Mouse (Mus musculus) intestine, embryonic 15.5 days (tissue): ENCODE results near the gene Meiob. TPM values are rescaled to one million over a fixed set of nuclear protein-coding genes. Genes with fewer than 3 reads are reported as not detected.
A peak's percentile ranks its signal among the peaks of the same experiment; 100 is the strongest.

Experiments
- ATAC-seq: fragments of 200-750 bp; cut with Nextera tagmentation; 2 replicates; pipeline ENCODE4 v1.8.0; 2017; ENCODE audit warnings: moderate TSS enrichment, moderate library complexity
- H3K27ac ChIP-seq: fragments of 300-500 bp; sonication (generic); 2 replicates; pipeline ENCODE4 v1.5.1; 2015; ENCODE audit warnings: mild to moderate bottlenecking, inconsistent platforms
- H3K27me3 ChIP-seq: fragments of 300-500 bp; sonication (generic); replicated peaks from 2 replicates; pipeline ENCODE4 v1.6.1; 2015; ENCODE audit warnings: inconsistent platforms
- H3K36me3 ChIP-seq: fragments of 300-500 bp; sonication (generic); 2 replicates; pipeline ENCODE4 v1.6.1; 2015; ENCODE audit warnings: inconsistent platforms
- H3K4me1 ChIP-seq: fragments of 300-500 bp; sonication (generic); replicated peaks from 2 replicates; pipeline ENCODE4 v1.6.1; 2015; ENCODE audit warnings: inconsistent platforms
- H3K4me2 ChIP-seq: fragments of 300-500 bp; sonication (generic); replicated peaks from 2 replicates; pipeline ENCODE4 v1.6.1; 2015; ENCODE audit warnings: mild to moderate bottlenecking, inconsistent platforms
- H3K4me3 ChIP-seq: fragments of 300-500 bp; sonication (generic); replicated peaks from 2 replicates; pipeline ENCODE4 v1.5.1; 2015; ENCODE audit warnings: inconsistent platforms
- H3K9ac ChIP-seq: fragments of 300-500 bp; sonication (generic); 2 replicates; pipeline ENCODE4 v1.6.1; 2015; ENCODE audit warnings: inconsistent platforms
- H3K9me3 ChIP-seq: fragments of 300-500 bp; sonication (generic); 2 replicates; pipeline ENCODE4 v1.6.1; 2016; ENCODE audit warnings: inconsistent platforms
- WGBS: fragments of 180-500 bp; shearing (Covaris S2); methylation state at CpG from one replicate; pipeline ENCODE4 v1.1.7; 2015; 5-methylcytosine and 5-hydroxymethylcytosine counted together
- polyA plus RNA-seq: library from polyadenylated mRNA; unstranded; fragments of >200 nt; fragmentation: Nextera tagmentation; extraction: Ambion mirVana; gene quantifications from 2 replicates; pipeline ENCODE4 v1.2.1, GENCODE M21; 2015

Gene Meiob
- polyA plus RNA-seq, 1 experiment from 2014 or later = not detected

DNA sequence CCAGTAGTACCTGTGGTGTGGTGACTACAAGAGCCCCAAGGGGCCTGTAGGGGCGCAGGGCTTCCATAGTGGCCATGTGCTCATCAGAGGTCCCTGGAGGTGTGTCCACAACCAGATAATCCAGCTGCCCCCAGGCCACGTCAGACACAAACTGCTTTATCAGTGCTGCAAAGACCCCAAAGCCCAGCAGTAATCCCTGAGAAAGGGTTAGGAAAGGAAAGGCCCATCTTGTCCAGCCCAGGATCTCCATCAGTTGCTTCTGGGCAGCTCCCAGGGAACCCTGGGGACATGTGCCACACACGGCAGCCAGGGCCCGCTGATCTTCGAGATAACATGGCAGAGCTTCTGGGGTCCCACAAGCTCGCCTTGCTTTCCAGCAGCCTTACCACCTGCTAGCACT is 80.3 kb downstream of the Meiob start:
- H3K27ac ChIP-seq = no peak overlapping the region
- no peak for ATAC-seq
- H3K4me1 ChIP-seq = peaks cover 22% of the 10 kb centered on the region
- H3K4me2 ChIP-seq = no peak overlapping the region
- no peak overlapping the region for H3K9ac ChIP-seq
- H3K27me3 ChIP-seq = no peaks in the 10 kb centered on the region
- H3K36me3 ChIP-seq = peaks cover 5% of the 10 kb centered on the region; the same call in 1 of the 2 replicates
- WGBS = 86% methylated on average over 6 of the region's 6 CpGs
- H3K4me3 ChIP-seq = no peak overlapping the region
- no peaks in the 10 kb centered on the region for H3K9me3 ChIP-seq

DNA sequence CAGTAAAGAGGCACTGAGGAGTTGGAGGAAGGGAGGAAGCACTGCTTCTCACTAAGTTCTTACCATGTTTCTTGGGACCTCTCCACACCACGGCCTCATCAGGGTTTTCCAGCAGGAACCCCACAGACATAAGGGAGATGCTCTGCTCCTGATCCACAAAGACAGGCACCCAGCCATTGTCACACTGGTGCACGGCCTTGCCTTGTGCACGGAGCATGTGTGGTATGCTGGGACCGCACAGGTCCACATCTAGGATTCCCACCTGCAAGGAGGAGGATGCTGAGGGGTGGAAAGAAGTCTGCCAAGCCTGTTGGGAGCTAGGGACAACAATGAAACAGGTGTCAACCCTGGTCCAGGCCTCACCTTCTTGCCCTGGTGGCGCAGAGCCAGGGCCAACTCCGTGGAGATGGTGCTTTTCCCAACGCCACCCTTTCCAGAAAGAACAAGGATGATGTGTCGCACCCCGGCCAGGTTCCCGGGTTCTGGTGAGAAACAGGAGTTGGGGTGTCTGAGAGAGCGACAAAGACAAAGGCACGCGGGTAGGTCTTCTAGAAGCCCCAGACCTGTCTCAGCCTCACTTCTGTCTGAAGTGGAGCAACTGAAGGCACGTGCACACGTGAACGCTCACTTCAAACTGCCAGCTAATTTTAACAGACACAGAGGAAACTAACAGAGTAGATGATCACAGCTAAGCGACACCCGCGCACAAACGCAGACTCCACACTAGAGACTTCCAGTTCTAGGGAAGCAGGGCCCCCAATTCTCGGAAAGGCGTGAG is 81.5 kb downstream of the Meiob start:
- Histone ChIP-seq H3K9ac (peak overlapping the region; percentile 66), H3K4me3 (peak overlapping the region; percentile 81), H3K4me1 (peaks cover 22% of the 10 kb centered on the region), H3K27me3 (no peaks in the 10 kb centered on the region), H3K36me3 (peaks cover 9% of the 10 kb centered on the region; the same call in 1 of the 2 replicates), H3K9me3 (no peaks in the 10 kb centered on the region), H3K27ac (no peak overlapping the region), H3K4me2 (peak overlapping the region; percentile 87)
- no peak for ATAC-seq
- WGBS = 25% methylated on average over 22 of the region's 22 CpGs

DNA sequence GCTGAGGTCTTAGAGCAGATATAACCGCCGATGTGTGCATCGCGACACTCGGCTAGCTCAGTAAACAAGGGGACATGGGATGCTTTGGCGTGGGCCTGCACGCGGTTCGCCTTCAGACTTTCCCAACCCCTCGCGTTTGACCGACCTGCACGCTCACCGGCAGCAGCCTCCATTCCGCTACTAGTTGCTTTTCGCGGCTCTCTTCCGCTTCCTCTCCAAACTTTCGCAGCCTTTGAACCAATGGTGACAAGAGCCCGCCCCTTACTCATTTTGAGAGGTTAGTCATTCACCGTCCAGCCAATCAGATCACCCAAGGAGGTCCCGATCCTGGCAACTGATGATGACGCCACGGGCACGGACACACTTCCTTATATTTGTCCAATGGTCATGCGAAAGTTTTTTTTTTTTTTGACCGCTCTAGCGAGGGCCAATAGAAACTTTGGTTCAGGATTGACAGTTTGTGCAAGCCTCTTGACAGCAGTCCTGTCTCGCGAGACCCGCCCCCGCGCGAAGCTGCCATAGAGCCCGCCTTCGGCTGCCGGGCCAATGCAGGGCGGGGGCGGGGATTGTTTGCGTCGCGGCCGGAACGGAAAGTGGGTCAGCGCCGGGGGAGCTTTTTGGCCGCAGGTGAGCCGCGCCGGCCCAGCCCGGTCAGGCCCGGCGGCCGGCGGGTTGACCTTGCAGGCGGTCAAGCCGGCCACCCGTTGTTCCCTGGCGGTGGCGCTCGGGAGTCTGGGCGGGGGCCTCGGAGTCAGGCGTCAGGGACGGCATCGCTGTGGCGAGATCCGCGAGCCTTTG is 82.2 kb downstream of the Meiob start, which contains the start of the genes Nubp2 and Spsb3:
Gene Nubp2 (minus strand): TSS at position 216 of the 798 bp plus-strand sequence.
Gene Spsb3 (plus strand): TSS at position 510 of the 798 bp plus-strand sequence.
- under 1% methylated on average over 69 of the region's 69 CpGs for WGBS

GRCm38 (mm10) chr17:24886932-24887271 is 82.8 kb downstream of the Meiob start:
- WGBS = 2% methylated on average over 18 of the region's 18 CpGs
- H3K9ac ChIP-seq = peak overlapping the region; percentile 88
- H3K4me2 ChIP-seq = peak overlapping the region; percentile 88
- H3K27me3 ChIP-seq = no peaks in the 10 kb centered on the region
- no peak; the same call in none of the 2 replicates for ATAC-seq
- H3K4me3 ChIP-seq = peak overlapping the region; percentile 97
- H3K27ac ChIP-seq = peak overlapping the region; percentile 59; the same call in 1 of the 2 replicates
- H3K36me3 ChIP-seq = peaks cover 18% of the 10 kb centered on the region
- no peaks in the 10 kb centered on the region for H3K9me3 ChIP-seq
- H3K4me1 ChIP-seq = peaks cover 22% of the 10 kb centered on the region

More for the DNA sequence above, 82.2 kb downstream of the Meiob start, which contains the start of the genes Nubp2 and Spsb3:
- Histone ChIP-seq H3K4me1 (peaks cover 22% of the 10 kb centered on the region), H3K4me3 (peak within 1 kb of the TSS; percentile 97), H3K9me3 (no peaks in the 10 kb centered on the region), H3K4me2 (peak within 1 kb of the TSS; percentile 88), H3K27ac (peak within 1 kb of the TSS; percentile 59; the same call in 1 of the 2 replicates), H3K36me3 (peaks cover 17% of the 10 kb centered on the region), H3K27me3 (no peaks in the 10 kb centered on the region), H3K9ac (peak within 1 kb of the TSS; percentile 88)
- peak; percentile 99 for ATAC-seq

- no peak for ATAC-seq
- WGBS = 57% methylated on average over 18 of the region's 18 CpGs
- H3K27ac ChIP-seq = no peak overlapping the region
- peaks cover 23% of the 10 kb centered on the region for H3K36me3 ChIP-seq
- peak overlapping the region; percentile 97 for H3K4me3 ChIP-seq
- H3K9ac ChIP-seq = peak overlapping the region; percentile 88
- H3K4me1 ChIP-seq = peaks cover 22% of the 10 kb centered on the region
- H3K9me3 ChIP-seq = no peaks in the 10 kb centered on the region
- H3K4me2 ChIP-seq = peak overlapping the region; percentile 88
- no peaks in the 10 kb centered on the region for H3K27me3 ChIP-seq
Observed at GRCm38 (mm10) chr17:24887291-24888080, 83.4 kb downstream of the Meiob start.

DNA sequence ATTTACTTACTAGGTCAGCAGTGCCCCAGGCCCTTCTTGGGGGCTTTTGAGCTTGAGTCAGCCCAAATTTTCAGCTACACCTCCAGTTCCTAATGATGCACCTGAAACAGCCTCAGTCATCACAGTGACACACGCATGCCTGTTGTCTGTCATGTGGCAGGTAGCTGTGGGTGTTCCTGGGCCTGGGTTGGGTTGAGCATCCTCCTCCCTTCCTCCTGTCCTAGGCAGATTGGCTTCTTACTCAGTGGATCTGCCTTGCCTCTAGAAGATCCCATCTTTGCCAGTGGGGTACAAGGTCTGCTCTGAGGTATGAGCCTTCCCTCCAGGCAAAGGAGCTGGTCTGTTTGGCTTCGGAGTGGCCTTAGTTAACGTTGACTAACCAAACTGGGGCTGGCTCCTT is 84.8 kb downstream of the Meiob start:
- H3K27ac ChIP-seq = no peak overlapping the region
- peaks cover 29% of the 10 kb centered on the region for H3K36me3 ChIP-seq
- H3K4me1 ChIP-seq = peaks cover 25% of the 10 kb centered on the region
- H3K9ac ChIP-seq = no peak overlapping the region
- no peak for ATAC-seq
- H3K27me3 ChIP-seq = no peaks in the 10 kb centered on the region
- WGBS = 86% methylated on average over 3 of the region's 3 CpGs
- H3K4me2 ChIP-seq = no peak overlapping the region
- no peaks in the 10 kb centered on the region for H3K9me3 ChIP-seq
- no peak overlapping the region for H3K4me3 ChIP-seq

Other genes with a start within 250 kb of the Meiob start
- gene Tsc2, start 171.7 kb upstream of the Meiob start, polyA plus RNA-seq = 41.0 and 45.7 TPM in 2 replicates
- 15.6 and 18.1 TPM in 2 replicates for gene Nthl1, start 171.6 kb upstream of the Meiob start, polyA plus RNA-seq
- 43.9 and 49.2 TPM in 2 replicates for gene Slc9a3r2, start 154.0 kb upstream of the Meiob start, polyA plus RNA-seq
- 0.30 and 0.56 TPM in 2 replicates for gene Npw, start 145.8 kb upstream of the Meiob start, polyA plus RNA-seq
- gene Zfp598, start 134.6 kb upstream of the Meiob start, polyA plus RNA-seq = 20.0 and 20.5 TPM in 2 replicates
- gene Syngr3, start 114.3 kb upstream of the Meiob start, polyA plus RNA-seq = 7.0 and 7.7 TPM in 2 replicates
- 41.8 and 45.9 TPM in 2 replicates for gene Gfer, start 108.1 kb upstream of the Meiob start, polyA plus RNA-seq
- 10.3 and 10.4 TPM in 2 replicates for gene Noxo1, start 108.1 kb upstream of the Meiob start, polyA plus RNA-seq
- gene Tbl3, start 96.6 kb upstream of the Meiob start, polyA plus RNA-seq = 67.3 and 67.5 TPM in 2 replicates
- gene Rnf151, start 86.2 kb upstream of the Meiob start, polyA plus RNA-seq = 0.11 and 0.19 TPM in 2 replicates
- gene Rps2, start 86.2 kb upstream of the Meiob start, polyA plus RNA-seq = 1,514 and 1,667 TPM in 2 replicates
- gene Ndufb10, start 79.8 kb upstream of the Meiob start, polyA plus RNA-seq = 303 and 319 TPM in 2 replicates
- not detected in 2 replicates for gene Rpl3l, start 76.5 kb upstream of the Meiob start, polyA plus RNA-seq
- 32.4 and 33.9 TPM in 2 replicates for gene Msrb1, start 67.6 kb upstream of the Meiob start, polyA plus RNA-seq
- 0.78 and 0.81 TPM in 2 replicates for gene Hs3st6, start 51.3 kb upstream of the Meiob start, polyA plus RNA-seq
- 55.1 and 69.8 TPM in 2 replicates for gene Hagh, start 35.9 kb downstream of the Meiob start, polyA plus RNA-seq
- gene Fahd1, start 46.1 kb downstream of the Meiob start, polyA plus RNA-seq = 77.1 and 77.6 TPM in 2 replicates
- 3.4 and 4.4 TPM in 2 replicates for gene Igfals, start 61.7 kb downstream of the Meiob start, polyA plus RNA-seq
- 51.5 and 57.9 TPM in 2 replicates for gene Nubp2, start 82.1 kb downstream of the Meiob start, polyA plus RNA-seq
- 32.0 and 33.4 TPM in 2 replicates for gene Spsb3, start 82.4 kb downstream of the Meiob start, polyA plus RNA-seq
- 27.3 and 27.4 TPM in 2 replicates for gene Eme2, start 90.8 kb downstream of the Meiob start, polyA plus RNA-seq
- gene Mrps34, start 90.8 kb downstream of the Meiob start, polyA plus RNA-seq = 111 and 117 TPM in 2 replicates
- 71.7 and 85.4 TPM in 2 replicates for gene Nme3, start 92.2 kb downstream of the Meiob start, polyA plus RNA-seq
- gene Mapk8ip3, start 132.7 kb downstream of the Meiob start, polyA plus RNA-seq = 22.4 and 23.2 TPM in 2 replicates
- gene Jpt2, start 156.4 kb downstream of the Meiob start, polyA plus RNA-seq = 183 and 187 TPM in 2 replicates
- 5.2 and 5.3 TPM in 2 replicates for gene Cramp1l, start 211.5 kb downstream of the Meiob start, polyA plus RNA-seq
- gene Ift140, start 211.8 kb downstream of the Meiob start, polyA plus RNA-seq = 12.3 and 14.8 TPM in 2 replicates